Mouse (Mus musculus) bone marrow, adult 2 months (tissue): ENCODE data around the gene Nkain4. TPM values are rescaled to one million over a fixed set of nuclear protein-coding genes. Genes with fewer than 3 reads are reported as not detected.

Source experiments
- H3K27ac ChIP-seq: fragments of 200-500 bp; 2 replicates; pipeline ENCODE4 v1.5.1; 2012; ENCODE audit warnings: low read depth, mild to moderate bottlenecking, control low read depth, inconsistent platforms, low read length; ENCODE audit not compliant: control insufficient read depth, poor library complexity, insufficient read depth
- H3K4me1 ChIP-seq: fragments of 200-500 bp; 2 replicates; pipeline ENCODE4 v1.6.1; 2011; ENCODE audit warnings: low read length; ENCODE audit not compliant: control insufficient read depth, insufficient read depth
- H3K4me3 ChIP-seq: fragments of 200-500 bp; replicated peaks from 2 replicates; pipeline ENCODE3; 2011; ENCODE audit warnings: mild to moderate bottlenecking, low read depth, low read length, control low read depth; ENCODE audit not compliant: control insufficient read depth
- CTCF ChIP-seq: fragments of 200-500 bp; IDR thresholded peaks from 2 replicates; pipeline ENCODE4 v1.5.1; 2011; ENCODE audit warnings: low read length, control low read depth; ENCODE audit not compliant: control insufficient read depth, insufficient read depth
- POLR2A ChIP-seq: fragments of 200-500 bp; IDR thresholded peaks from 2 replicates; pipeline ENCODE4 v1.6.1; 2011; ENCODE audit warnings: low read depth, mild to moderate bottlenecking, control low read depth, low read length, borderline replicate concordance; ENCODE audit not compliant: control insufficient read depth
- WGBS: fragments of 180-500 bp; shearing (Covaris S2); methylation state at CpG from one replicate; pipeline ENCODE4 v1.1.7; 2018; 5-methylcytosine and 5-hydroxymethylcytosine counted together
- polyA plus RNA-seq: library from polyadenylated mRNA; stranded (reverse); fragments of >200 nt; gene quantifications from 2 replicates; pipeline ENCODE4 v1.2.4, GENCODE M21; 2011; ENCODE audit warnings: low replicate concordance; ENCODE audit not compliant: missing spikeins, insufficient read depth, insufficient read length

The Nkain4 gene
- polyA plus RNA-seq, 1 experiment = not detected

GRCm38 (mm10) chr2:180892841-180893521 lies 61.5 kb downstream of the Nkain4 start:
- WGBS = 2% methylated on average over 97 of the region's 97 CpGs
- Histone ChIP-seq H3K4me3 (no peak overlapping the region), H3K4me1 (no peaks in the 10 kb centered on the region), H3K27ac (no peak overlapping the region)
- TF ChIP-seq CTCF = no peak
- TF ChIP-seq POLR2A = no peak

DNA sequence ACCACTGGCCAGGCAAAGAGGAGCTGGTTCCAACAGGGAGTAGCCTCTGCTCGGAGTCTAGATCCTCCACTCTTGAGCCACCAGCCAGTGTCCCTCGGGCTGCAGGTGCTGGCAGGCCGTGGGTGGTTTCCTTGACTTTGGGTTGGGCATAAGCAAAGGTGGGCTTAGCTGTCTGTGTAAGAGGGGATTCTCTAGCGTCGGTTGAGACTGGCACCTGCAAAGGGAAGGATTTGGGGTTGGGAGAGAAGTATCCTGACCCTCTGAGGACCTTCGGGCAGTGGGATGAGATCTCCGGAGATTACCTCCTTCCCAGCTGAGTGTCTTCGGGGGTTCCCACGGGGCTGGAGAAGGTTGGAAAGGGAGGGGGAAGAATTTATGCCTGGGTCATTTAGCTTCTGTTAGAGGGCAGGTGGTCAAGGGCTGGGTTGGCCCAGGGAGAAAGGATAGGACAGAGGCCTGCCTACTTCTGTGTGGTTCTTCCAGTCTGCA lies 62.6 kb downstream of the Nkain4 start:
- Histone ChIP-seq H3K4me3 (no peak overlapping the region), H3K4me1 (no peaks in the 10 kb centered on the region), H3K27ac (no peak overlapping the region)
- 9% methylated on average over 9 of the region's 9 CpGs for WGBS
- TF ChIP-seq POLR2A = no peak
- TF ChIP-seq CTCF = no peak

GRCm38 (mm10) chr2:180891075-180891834 lies 63.2 kb downstream of the Nkain4 start:
- TF ChIP-seq CTCF (no peak), POLR2A (no peak)

GRCm38 (mm10) chr2:180890422-180891074 lies 64.0 kb downstream of the Nkain4 start:
- WGBS = 5% methylated on average over 29 of the region's 29 CpGs
- Histone ChIP-seq H3K4me3 (no peak overlapping the region), H3K4me1 (no peaks in the 10 kb centered on the region), H3K27ac (no peak overlapping the region)
- no peak for TF ChIP-seq POLR2A
- no peak for TF ChIP-seq CTCF

More at GRCm38 (mm10) chr2:180891075-180891834, 63.2 kb downstream of the Nkain4 start:
- H3K27ac ChIP-seq = no peak overlapping the region
- no peaks in the 10 kb centered on the region for H3K4me1 ChIP-seq
- no peak overlapping the region for H3K4me3 ChIP-seq
- WGBS = 3% methylated on average over 37 of the region's 37 CpGs

DNA sequence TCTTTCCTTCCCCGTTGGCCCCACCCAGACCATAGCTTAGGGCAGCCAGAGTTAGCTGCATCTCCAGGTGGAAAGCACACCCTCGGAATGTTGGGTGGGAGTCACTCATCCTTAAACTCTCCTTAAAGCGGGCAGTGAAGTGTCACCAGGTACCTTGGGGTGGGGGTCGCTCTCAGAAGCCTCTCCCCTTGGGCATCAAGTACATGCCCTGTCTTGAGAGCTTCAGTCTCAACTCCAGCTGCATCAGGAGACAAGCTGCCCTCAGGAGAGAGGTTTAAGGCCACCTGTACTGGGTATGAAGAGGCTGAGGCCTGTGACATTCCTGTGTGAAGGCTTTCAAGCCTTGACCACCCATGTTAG lies 64.6 kb downstream of the Nkain4 start:
- 36% methylated on average over 4 of the region's 4 CpGs for WGBS
- Histone ChIP-seq H3K4me1 (no peaks in the 10 kb centered on the region), H3K4me3 (no peak overlapping the region), H3K27ac (no peak overlapping the region)
- TF ChIP-seq POLR2A (no peak), CTCF (no peak)

DNA sequence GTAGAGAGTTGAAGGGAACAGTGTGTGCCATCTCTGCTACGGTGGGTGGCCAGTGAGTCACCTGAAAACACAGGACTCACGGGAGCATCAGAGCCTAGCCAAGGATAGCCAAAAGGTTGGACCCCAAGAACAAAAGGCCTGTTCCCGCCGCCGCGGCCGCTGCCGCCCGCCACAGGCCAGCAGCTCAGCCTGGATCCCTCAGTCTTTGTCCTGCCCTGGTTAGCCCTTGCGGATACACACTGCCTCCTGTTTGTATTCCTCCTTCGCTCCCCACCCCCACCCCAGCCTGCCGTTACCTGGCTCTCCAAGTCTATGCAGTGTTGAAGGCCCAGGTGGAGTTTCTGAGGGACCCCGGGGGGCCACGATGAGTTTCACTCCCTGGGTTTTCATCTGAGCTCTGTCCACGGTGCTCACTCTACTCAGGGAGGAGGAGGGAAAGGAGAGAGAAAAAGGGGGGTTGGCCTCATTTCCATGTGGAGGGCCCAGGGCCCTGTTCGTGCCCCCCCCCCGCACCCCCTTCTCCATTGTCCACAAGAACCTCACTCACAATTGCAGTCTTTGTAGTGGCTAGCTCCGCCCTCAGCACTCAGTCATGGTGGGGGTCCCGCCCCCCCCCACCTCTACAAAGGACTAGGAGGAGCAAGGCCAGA lies 65.1 kb downstream of the Nkain4 start:
- H3K4me1 ChIP-seq = no peaks in the 10 kb centered on the region
- H3K4me3 ChIP-seq = no peak overlapping the region
- no peak for TF ChIP-seq CTCF
- TF ChIP-seq POLR2A = no peak
- 18% methylated on average over 17 of the region's 19 CpGs for WGBS
- no peak overlapping the region for H3K27ac ChIP-seq

GRCm38 (mm10) chr2:180885270-180885669 lies 69.2 kb downstream of the Nkain4 start:
- Histone ChIP-seq H3K4me1 (no peaks in the 10 kb centered on the region), H3K27ac (no peak overlapping the region), H3K4me3 (no peak overlapping the region)
- WGBS = 46% methylated on average over 5 of the region's 5 CpGs
- no peak for TF ChIP-seq CTCF

Other genes starting within 250 kb of the Nkain4 start
- 15.5 and 36.0 TPM in 2 replicates for gene Dido1, start 244.7 kb downstream of the Nkain4 start, polyA plus RNA-seq
- 79.0 and 81.5 TPM in 2 replicates for gene Gid8, start 244.6 kb downstream of the Nkain4 start, polyA plus RNA-seq
- gene Slc17a9, start 229.4 kb downstream of the Nkain4 start, polyA plus RNA-seq = 19.4 and 35.6 TPM in 2 replicates
- gene Bhlhe23, start 177.8 kb downstream of the Nkain4 start, polyA plus RNA-seq = not detected in 2 replicates
- 17.7 and 26.6 TPM in 2 replicates for gene Ythdf1, start 33.8 kb downstream of the Nkain4 start, polyA plus RNA-seq
- not detected in 2 replicates for gene Birc7, start 25.7 kb downstream of the Nkain4 start, polyA plus RNA-seq
- 32.9 and 35.6 TPM in 2 replicates for gene Arfgap1, start 12.5 kb upstream of the Nkain4 start, polyA plus RNA-seq
- gene Col20a1, start 31.8 kb upstream of the Nkain4 start, polyA plus RNA-seq = 0.52 and 2.6 TPM in 2 replicates
- gene Chrna4, start 88.8 kb upstream of the Nkain4 start, polyA plus RNA-seq = not detected in 2 replicates
- not detected in 2 replicates for gene Kcnq2, start 180.6 kb upstream of the Nkain4 start, polyA plus RNA-seq
- 0.47 and 0.97 TPM in 2 replicates for gene Eef1a2, start 202.3 kb upstream of the Nkain4 start, polyA plus RNA-seq
- 43.8 and 59.8 TPM in 2 replicates for gene Ppdpf, start 232.5 kb upstream of the Nkain4 start, polyA plus RNA-seq
- gene Ptk6, start 248.1 kb upstream of the Nkain4 start, polyA plus RNA-seq = not detected in 2 replicates